Mouse (Mus musculus) lung, postnatal 0 days (tissue): ENCODE measurements around the gene B830017H08Rik.

Experiments
- CTCF ChIP-seq: IDR thresholded peaks from 2 replicates; pipeline ENCODE4 v1.5.1; 2016; ENCODE audit warnings: antibody characterized with exemption, mild to moderate bottlenecking
- EP300 ChIP-seq: IDR thresholded peaks from 2 replicates; pipeline ENCODE4 v1.6.1; 2016; ENCODE audit warnings: antibody characterized with exemption, mild to moderate bottlenecking, control low read depth

- TF ChIP-seq CTCF (no peak), EP300 (no peak)
These were observed 34.4 kb upstream of the B830017H08Rik start for GRCm38 (mm10) chr16:17798321-17799180.
